Mouse (Mus musculus): ENCODE data around the gene 1700011M02Rik. TPM values are rescaled to one million over a fixed set of nuclear protein-coding genes. Genes with fewer than 3 reads are reported as not detected.
"Not testable (repeated sequence)": the region's sequence is repeated elsewhere in the genome, so short reads cannot be mapped to it uniquely, and the experiment has no call there.

Gene 1700011M02Rik
- not detected in 2 replicates for polyA plus RNA-seq (2012; rRNA removed)

DNA sequence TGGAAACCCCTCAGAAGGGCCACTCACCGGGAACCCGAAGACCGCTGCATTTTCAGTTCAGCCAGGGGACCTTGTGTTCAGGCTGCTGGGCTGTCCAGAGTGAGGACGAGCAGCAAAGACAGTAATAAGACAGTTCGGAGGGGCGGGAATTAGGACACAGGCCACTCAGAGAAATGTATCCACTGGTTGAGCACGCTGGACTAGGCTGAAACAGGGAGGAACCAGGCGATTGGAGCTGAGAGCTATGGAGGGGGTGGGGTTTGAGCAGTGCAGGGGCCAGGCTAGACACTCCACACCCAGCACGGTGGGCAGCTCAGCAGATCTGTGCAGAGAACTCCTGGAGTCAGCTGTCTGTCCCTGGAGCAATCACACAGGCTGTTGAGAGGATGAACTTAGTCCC is at the start of gene 1700011M02Rik, which contains the start of gene Dmrtc1a:
Gene 1700011M02Rik, plus strand, starts transcription at position 319 of the 400 bp plus-strand sequence.
Gene Dmrtc1a, minus strand, starts transcription at position 101 of the 400 bp plus-strand sequence.
- not testable (repeated sequence) for H3K27ac ChIP-seq (ENCODE audit: insufficient read depth, low read length); H3K4me1 ChIP-seq (ENCODE audit: control insufficient read depth, insufficient read depth, low read length); H3K4me3 ChIP-seq (ENCODE audit: insufficient read depth, low read length)

DNA sequence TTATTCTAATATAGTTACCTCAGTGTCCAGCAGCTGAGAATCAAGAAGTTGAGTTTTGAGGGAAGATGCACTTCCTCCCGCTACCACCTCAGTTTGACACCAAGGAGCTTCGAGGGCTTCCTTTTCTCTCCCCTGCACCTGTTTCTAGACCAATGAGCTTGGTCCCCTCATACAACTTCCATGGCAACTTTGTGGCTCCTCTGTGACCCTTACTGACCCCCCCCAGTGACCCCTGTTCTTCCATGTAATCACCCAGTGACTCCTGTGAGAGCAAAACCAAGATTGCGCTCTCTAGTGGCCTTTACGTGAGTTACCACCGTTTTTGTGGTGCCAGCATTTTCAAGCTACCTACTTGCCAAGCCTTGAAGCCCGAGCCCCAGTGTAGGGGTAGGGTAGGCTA is 40.8 kb upstream of the 1700011M02Rik start, which contains the start of gene 1700031F05Rik:
Gene 1700031F05Rik, minus strand, starts transcription at position 101 of the 400 bp plus-strand sequence.
- H3K4me1 ChIP-seq (ENCODE audit: control insufficient read depth, insufficient read depth, low read length), result no peaks in the 10 kb centered on the region
- H3K4me3 ChIP-seq (ENCODE audit: insufficient read depth, low read length), result no peak within 1 kb of the TSS
- H3K27ac ChIP-seq (ENCODE audit: insufficient read depth, low read length), result no peak within 1 kb of the TSS
- no peak for TF ChIP-seq POLR2A (IDR thresholded peaks at IDR 0.05; ENCODE audit: extremely low read depth, insufficient read depth, low read length)
- TF ChIP-seq CTCF (IDR thresholded peaks at IDR 0.05; ENCODE audit: extremely low read depth, insufficient read depth, low read length), result no peak

DNA sequence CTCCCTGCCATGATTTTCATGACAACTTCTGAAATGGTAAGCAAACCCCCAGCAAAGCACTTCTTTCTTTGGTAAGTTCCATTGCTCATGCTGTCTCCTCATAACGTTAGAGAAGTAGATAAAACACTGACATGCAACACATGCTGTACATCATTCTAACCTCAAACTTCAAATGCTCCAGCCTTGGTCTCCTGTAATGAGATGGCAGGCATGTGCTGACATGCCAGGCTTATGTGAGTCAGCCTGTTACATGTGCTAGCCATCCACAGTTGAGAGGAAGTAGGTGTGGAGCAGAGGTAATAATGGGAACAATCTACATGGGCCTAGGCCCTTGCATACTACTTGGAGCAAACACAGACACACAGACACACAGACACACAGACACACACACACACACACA is 6.1 kb downstream of the 1700011M02Rik start:
- not testable (repeated sequence) for H3K4me3 ChIP-seq (ENCODE audit: insufficient read depth, low read length); H3K27ac ChIP-seq (ENCODE audit: insufficient read depth, low read length); H3K4me1 ChIP-seq (ENCODE audit: control insufficient read depth, insufficient read depth, low read length)

DNA sequence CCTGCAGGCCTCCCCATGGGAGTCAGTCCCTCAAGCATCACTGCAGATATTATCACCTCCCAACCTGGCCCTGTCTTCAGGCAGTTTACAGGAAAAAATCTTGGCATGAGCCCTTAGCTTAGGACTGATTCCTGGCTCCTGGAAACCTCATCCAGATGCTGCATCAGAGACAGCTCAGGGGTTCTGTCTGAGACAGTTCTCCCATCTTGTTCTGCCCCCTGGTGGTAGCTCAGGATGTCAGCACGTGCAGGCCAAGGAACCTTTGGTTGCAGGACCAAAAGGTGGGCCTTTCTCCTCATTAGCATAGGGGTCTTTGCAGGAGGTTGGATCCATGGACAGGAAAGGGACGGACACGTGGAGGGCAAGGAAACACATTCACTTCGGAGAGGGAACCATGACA is 18.0 kb downstream of the 1700011M02Rik start:
- H3K4me1 ChIP-seq (ENCODE audit: control insufficient read depth, insufficient read depth, low read length); H3K4me3 ChIP-seq (ENCODE audit: insufficient read depth, low read length); H3K27ac ChIP-seq (ENCODE audit: insufficient read depth, low read length): not testable (repeated sequence)
- TF ChIP-seq CTCF (IDR thresholded peaks at IDR 0.05; ENCODE audit: extremely low read depth, insufficient read depth, low read length), result 0 out of 2 replicates have a peak, but pooled peaks have one; percentile 16

DNA sequence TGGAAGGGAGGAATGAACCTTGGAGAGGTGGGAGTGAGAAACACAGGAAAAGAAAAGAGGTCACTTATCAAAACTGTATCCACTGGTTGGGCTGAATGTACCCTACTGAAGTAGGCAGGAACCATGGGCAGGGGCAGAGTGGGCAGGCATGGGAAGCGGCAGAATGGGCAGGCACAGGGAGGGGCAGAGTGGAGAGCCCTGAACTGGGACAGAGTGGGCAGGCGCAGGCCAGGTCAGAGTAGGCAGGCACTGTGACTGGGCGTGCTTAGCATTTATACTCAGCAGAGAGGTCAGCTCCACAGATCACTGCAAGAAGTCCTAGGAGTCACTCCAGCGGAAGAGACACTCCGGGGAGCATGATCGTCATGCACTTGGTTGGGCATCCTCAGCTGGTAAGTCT is 19.4 kb downstream of the 1700011M02Rik start, which contains the start of gene 1700018G05Rik:
Gene 1700018G05Rik, plus strand, starts transcription at position 301 of the 400 bp plus-strand sequence.
- not testable (repeated sequence) for H3K4me3 ChIP-seq (ENCODE audit: insufficient read depth, low read length); H3K4me1 ChIP-seq (ENCODE audit: control insufficient read depth, insufficient read depth, low read length); H3K27ac ChIP-seq (ENCODE audit: insufficient read depth, low read length)

DNA sequence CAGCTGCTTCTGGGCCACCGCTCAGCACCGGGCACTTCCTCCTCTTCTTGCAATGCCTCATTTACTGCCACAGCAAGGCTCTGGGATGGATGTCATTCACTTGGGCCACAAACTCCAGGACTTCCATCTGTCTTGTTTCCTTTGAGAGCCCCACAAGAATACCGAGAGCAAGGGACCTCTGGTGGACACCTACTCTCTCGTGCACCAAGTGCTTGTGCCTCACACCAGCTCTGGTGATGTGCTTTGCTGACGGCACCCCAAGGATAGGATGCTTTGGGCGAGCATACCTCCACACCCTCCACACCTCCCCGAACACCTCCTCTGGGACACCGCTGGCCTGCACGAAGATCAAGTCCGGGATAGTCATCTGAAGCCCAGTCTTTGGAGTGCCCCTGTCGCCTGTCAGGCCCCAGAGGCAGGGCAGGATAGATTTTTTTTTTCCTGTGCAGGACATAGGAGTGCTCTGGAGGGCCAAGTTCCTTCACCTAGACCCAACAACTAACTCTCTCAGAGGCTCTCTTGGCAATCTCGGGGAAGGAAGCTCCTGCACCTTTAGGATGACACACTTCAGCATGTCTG is 24.4 kb downstream of the 1700011M02Rik start:
- TF ChIP-seq POLR2A (IDR thresholded peaks at IDR 0.05; ENCODE audit: extremely low read depth, insufficient read depth, low read length), result no peak
- no peak for TF ChIP-seq CTCF (IDR thresholded peaks at IDR 0.05; ENCODE audit: extremely low read depth, insufficient read depth, low read length)
- H3K4me3 ChIP-seq (ENCODE audit: insufficient read depth, low read length), result peak overlapping the region; percentile 72
- no peak overlapping the region for H3K27ac ChIP-seq (ENCODE audit: insufficient read depth, low read length)
- no peaks in the 10 kb centered on the region for H3K4me1 ChIP-seq (ENCODE audit: control insufficient read depth, insufficient read depth, low read length)

DNA sequence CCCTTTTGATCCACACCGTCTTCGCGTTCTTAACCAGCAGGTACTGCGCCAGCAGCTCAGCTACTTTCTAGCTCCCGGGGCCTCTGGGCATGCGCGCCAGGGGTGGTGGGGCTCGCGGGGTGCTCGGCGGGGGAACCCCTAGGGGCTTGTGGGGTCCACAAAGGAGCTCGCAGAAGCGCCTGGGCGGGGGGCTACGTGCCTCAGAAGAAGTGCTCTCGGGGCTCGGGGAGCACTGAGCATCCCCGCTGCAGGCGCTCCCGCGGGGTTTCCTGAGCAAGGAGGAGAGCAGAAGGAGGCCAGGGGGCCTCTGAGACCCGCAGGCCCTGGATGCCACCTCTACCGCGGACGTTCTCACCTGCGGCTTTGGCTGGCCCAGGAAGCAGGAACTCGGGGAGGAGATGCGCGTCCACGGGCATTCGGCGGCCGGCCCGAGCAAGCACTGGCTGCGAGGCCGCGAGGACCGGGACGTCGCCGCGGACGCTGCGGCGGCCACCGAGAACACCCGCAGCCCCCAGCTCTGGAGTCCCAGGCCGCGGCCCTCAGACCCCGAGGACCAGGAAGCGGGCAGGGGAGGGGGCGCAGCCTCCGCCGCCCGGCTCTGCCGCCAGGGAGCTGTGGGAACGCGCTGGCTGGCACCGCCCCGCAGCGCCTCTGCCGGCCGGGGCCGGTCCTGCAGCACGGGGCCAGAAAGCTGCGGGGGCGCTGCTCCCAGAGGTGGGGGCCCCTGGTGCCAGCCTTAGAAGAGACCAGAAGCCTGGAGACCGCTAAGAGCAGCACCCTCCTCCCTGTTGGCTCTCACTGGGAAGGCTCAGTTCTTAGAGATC is 25.1 kb downstream of the 1700011M02Rik start:
- peak overlapping the region; percentile 72 for H3K4me3 ChIP-seq (ENCODE audit: insufficient read depth, low read length)

DNA sequence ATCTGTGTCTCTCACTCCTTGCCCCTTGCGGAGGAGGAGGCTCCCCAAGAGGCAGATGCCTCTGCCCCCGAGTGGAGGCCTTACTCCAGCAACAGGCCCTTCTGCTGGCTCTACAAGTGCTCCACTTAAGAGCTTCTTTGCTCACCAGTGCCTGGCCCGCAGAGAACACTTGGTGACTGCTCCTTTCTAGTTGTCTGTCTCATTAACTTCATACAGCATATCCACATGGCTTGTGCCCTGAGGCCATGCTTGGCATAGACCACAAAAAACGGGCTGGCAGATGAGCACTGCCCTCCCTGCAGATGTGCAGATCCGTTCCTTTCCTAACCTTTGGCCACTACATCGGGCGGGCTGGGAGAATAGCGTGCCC is 25.7 kb downstream of the 1700011M02Rik start:
- peak overlapping the region; percentile 72; the same call in 1 of the 2 replicates for H3K4me3 ChIP-seq (ENCODE audit: insufficient read depth, low read length)
- TF ChIP-seq POLR2A (IDR thresholded peaks at IDR 0.05; ENCODE audit: extremely low read depth, insufficient read depth, low read length) (no peak), CTCF (IDR thresholded peaks at IDR 0.05; ENCODE audit: extremely low read depth, insufficient read depth, low read length) (no peak)

More for the DNA sequence above, 25.1 kb downstream of the 1700011M02Rik start:
- TF ChIP-seq CTCF (IDR thresholded peaks at IDR 0.05; ENCODE audit: extremely low read depth, insufficient read depth, low read length), result 0 out of 2 replicates have a peak, but pooled peaks have one; percentile 18
- TF ChIP-seq POLR2A (IDR thresholded peaks at IDR 0.05; ENCODE audit: extremely low read depth, insufficient read depth, low read length), result no peak
- peak overlapping the region; percentile 42 for H3K27ac ChIP-seq (ENCODE audit: insufficient read depth, low read length)
- H3K4me1 ChIP-seq (ENCODE audit: control insufficient read depth, insufficient read depth, low read length), result no peaks in the 10 kb centered on the region

DNA sequence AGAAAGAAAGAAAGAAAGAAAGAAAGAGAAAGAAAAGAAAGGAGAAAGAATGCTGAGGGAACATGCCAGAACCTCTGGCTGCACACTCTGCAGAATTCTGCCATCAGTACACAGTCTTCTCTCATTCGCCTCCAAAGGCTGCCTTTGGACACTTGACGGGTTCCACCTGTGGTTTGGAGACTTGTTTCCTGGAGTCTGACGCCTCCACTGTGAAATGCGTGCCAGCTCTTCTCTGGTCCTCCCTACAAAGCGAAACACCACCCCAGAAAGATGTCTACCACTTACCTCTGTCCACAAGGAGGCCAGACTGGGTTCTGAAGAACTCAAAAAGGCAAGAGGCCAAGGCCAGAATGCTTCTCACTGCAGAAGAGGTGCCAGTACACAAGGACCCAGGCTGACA is 28.0 kb downstream of the 1700011M02Rik start:
- Histone ChIP-seq H3K4me1 (ENCODE audit: control insufficient read depth, insufficient read depth, low read length) (no peaks in the 10 kb centered on the region), H3K4me3 (ENCODE audit: insufficient read depth, low read length) (no peak overlapping the region), H3K27ac (ENCODE audit: insufficient read depth, low read length) (no peak overlapping the region)
- TF ChIP-seq CTCF (IDR thresholded peaks at IDR 0.05; ENCODE audit: extremely low read depth, insufficient read depth, low read length) (no peak), POLR2A (IDR thresholded peaks at IDR 0.05; ENCODE audit: extremely low read depth, insufficient read depth, low read length) (no peak)

More for the DNA sequence above, 25.7 kb downstream of the 1700011M02Rik start:
- Histone ChIP-seq H3K4me1 (ENCODE audit: control insufficient read depth, insufficient read depth, low read length) (no peaks in the 10 kb centered on the region), H3K27ac (ENCODE audit: insufficient read depth, low read length) (no peak overlapping the region)

DNA sequence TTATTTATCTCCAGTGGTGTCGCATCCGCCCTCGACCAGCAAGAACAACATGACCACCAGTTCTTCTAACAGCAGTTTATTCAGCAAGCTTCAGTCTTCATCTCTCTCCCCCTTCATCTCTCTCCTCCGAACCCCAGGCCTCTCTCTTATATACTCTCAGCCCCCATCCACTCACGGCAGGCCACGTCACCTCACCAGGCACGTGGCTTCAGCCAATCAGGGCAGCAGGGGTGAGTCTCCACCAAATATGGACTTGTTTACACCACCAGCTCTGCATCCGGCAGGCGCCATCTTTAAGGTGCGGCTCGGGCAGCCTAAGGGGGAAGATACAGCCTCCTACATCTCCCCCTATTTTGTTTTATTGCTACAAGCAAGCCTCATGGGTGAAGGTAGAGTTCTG is 41.4 kb downstream of the 1700011M02Rik start:
- not testable (repeated sequence) for H3K4me1 ChIP-seq (ENCODE audit: control insufficient read depth, insufficient read depth, low read length); H3K4me3 ChIP-seq (ENCODE audit: insufficient read depth, low read length); H3K27ac ChIP-seq (ENCODE audit: insufficient read depth, low read length)
